Mouse (Mus musculus): Measurements from ENCODE around the gene Sv2c. TPM values are rescaled to one million over a fixed set of nuclear protein-coding genes. Genes with fewer than 3 reads are reported as not detected.

Sv2c gene
- polyA plus RNA-seq, 1 experiment from 2014 or later = 0.86 TPM

- WGBS = 68% methylated on average over 9 of the region's 9 CpGs
- Histone ChIP-seq H3K9me3 (ENCODE audit: control insufficient read depth, low read length) (no peaks in the 10 kb centered on the region), H3K4me3 (ENCODE audit: low read depth, low read length) (no peak overlapping the region), H3K27ac (ENCODE audit: low read depth, low read length) (no peak overlapping the region), H3K4me1 (replicated peaks; ENCODE audit: control insufficient read depth, insufficient read depth, low read length) (no peaks in the 10 kb centered on the region), H3K27me3 (ENCODE audit: control insufficient read depth, insufficient read depth, low read length) (no peaks in the 10 kb centered on the region), H3K36me3 (ENCODE audit: control insufficient read depth, insufficient read depth, low read length) (no peaks in the 10 kb centered on the region), H3K4me2 (ENCODE audit: low read depth, low read length, severe bottlenecking) (no peak overlapping the region), H3K9ac (ENCODE audit: low read length) (no peak overlapping the region)
- ATAC-seq (replicated peaks; ENCODE audit: low FRiP score) = no peak
- DNase-seq (ENCODE audit: low spot score) = no peak
These were observed 222.1 kb downstream of the Sv2c start for GRCm38 (mm10) chr13:95910270-95910669.

- Histone ChIP-seq H3K9me3 (ENCODE audit: control insufficient read depth, low read length) (no peaks in the 10 kb centered on the region), H3K27me3 (ENCODE audit: control insufficient read depth, insufficient read depth, low read length) (no peaks in the 10 kb centered on the region), H3K4me2 (ENCODE audit: low read depth, low read length, severe bottlenecking) (no peak overlapping the region), H3K36me3 (ENCODE audit: control insufficient read depth, insufficient read depth, low read length) (no peaks in the 10 kb centered on the region), H3K27ac (ENCODE audit: low read depth, low read length) (no peak overlapping the region), H3K9ac (ENCODE audit: low read length) (no peak overlapping the region), H3K4me3 (ENCODE audit: low read depth, low read length) (no peak overlapping the region), H3K4me1 (replicated peaks; ENCODE audit: control insufficient read depth, insufficient read depth, low read length) (no peaks in the 10 kb centered on the region)
- no peak for DNase-seq (ENCODE audit: low spot score)
- no peak for ATAC-seq (replicated peaks; ENCODE audit: low FRiP score)
- WGBS = 81% methylated on average over 2 of the region's 2 CpGs
These were observed 223.1 kb downstream of the Sv2c start for GRCm38 (mm10) chr13:95909244-95909643.

Other genes starting within 250 kb of the Sv2c start
- gene Iqgap2, start 240.7 kb downstream of the Sv2c start, polyA plus RNA-seq (2014; fragmentation: Nextera tagmentation; extraction: Ambion mirVana) = 19.8 and 20.1 TPM in 2 replicates
- 31.5 and 36.7 TPM in 2 replicates for gene Gm20075, start 51.2 kb downstream of the Sv2c start, polyA plus RNA-seq (2014; fragmentation: Nextera tagmentation; extraction: Ambion mirVana)
- not detected in 2 replicates for gene Gm17190, start 50.5 kb downstream of the Sv2c start, polyA plus RNA-seq (2014; fragmentation: Nextera tagmentation; extraction: Ambion mirVana)

Data from forebrain, embryonic 11.5 days (tissue).